Mouse (Mus musculus): ENCODE measurements at regions not wholly inside any gene's neighbourhood (a gene's known extent, or its start where the extent isn't known, plus 50 kb on each side); places are given as distances from the start of the nearest gene placed in this dataset.

DNA sequence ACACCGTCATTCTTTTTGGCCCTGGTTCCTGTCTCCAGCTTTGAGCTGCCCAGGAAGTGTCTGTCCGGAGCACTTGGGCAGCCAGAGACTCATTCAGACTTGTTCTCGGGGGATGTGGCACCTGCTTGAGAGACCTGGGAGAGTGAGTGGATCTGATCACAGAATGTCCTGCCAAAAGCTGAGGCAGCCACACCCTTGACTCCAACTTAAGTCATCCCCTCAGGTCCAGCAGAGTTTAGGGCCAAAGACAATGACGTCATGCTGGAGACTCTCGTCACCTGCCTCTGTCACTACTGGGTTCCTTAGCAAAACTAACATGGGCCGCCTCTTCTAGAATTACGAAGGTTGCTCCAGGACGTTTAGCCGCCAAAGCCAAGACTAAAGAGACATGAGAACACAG lies 231.5 kb downstream of the Maf start:
- 88% methylated on average over 9 of the region's 9 CpGs for WGBS
- H3K36me3 ChIP-seq = no peaks in the 10 kb centered on the region
- H3K9ac ChIP-seq (replicated peaks) = no peak overlapping the region
- no peaks in the 10 kb centered on the region for H3K9me3 ChIP-seq
- no peak overlapping the region for H3K4me3 ChIP-seq (replicated peaks)
- H3K27me3 ChIP-seq = peaks cover 5% of the 10 kb centered on the region; the same call in 1 of the 2 replicates
- ATAC-seq (ENCODE audit: insufficient number of reproducible peaks, insufficient read depth, low FRiP score, low TSS enrichment, low read depth) = no peak
- H3K4me2 ChIP-seq = no peak overlapping the region
- H3K27ac ChIP-seq = no peak overlapping the region
- H3K4me1 ChIP-seq (replicated peaks) = peaks cover 10% of the 10 kb centered on the region

DNA sequence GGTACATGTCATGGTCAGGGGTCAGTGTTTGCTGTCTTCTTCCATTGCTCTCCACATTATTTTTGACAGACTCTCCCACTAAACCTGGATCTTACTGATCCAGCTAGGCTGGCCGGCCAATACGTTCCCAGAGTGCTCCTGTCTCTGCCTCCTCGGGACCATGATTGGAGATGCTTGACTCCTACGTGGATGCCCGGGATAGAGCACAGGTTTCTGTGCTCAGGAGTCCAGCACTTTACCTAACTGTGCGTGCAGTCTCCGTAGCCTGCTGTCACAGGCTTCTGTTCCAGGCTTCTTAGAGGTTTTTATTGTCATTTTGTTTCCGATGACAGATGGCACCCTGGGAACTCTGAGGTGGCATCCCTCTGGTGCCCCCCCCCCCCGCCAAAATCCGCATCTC lies 232.4 kb downstream of the Maf start:
- 87% methylated on average over 10 of the region's 10 CpGs for WGBS
- Histone ChIP-seq H3K9ac (replicated peaks) (no peak overlapping the region), H3K9me3 (no peaks in the 10 kb centered on the region), H3K27me3 (peaks cover 5% of the 10 kb centered on the region; the same call in 1 of the 2 replicates), H3K36me3 (no peaks in the 10 kb centered on the region), H3K4me2 (no peak overlapping the region), H3K27ac (no peak overlapping the region), H3K4me1 (replicated peaks) (peaks cover under 1% of the 10 kb centered on the region; the same call in 1 of the 2 replicates), H3K4me3 (replicated peaks) (no peak overlapping the region)
- ATAC-seq (ENCODE audit: insufficient number of reproducible peaks, insufficient read depth, low FRiP score, low TSS enrichment, low read depth) = no peak

DNA sequence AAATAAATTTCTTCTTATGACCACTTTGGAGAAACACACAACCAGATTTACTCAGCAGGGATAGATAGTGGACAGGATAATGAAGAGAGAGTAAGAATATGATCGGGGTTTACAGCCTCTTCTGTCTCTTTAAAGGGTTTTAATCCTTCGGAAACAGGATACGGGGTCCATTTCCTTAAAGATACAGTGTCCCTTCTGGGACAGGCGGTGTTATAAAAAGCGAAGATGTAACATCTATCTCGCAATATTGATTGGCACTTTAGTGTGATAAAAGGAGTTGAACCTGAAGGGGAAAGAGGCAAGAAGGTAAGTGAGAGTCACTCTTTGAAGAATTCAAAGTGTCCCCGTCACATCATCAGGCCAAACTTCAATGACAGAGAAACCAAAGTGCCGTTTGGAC lies 233.6 kb downstream of the Maf start:
- Histone ChIP-seq H3K4me3 (replicated peaks) (no peak overlapping the region), H3K27ac (no peak overlapping the region), H3K9ac (replicated peaks) (no peak overlapping the region), H3K9me3 (no peaks in the 10 kb centered on the region), H3K4me2 (no peak overlapping the region), H3K36me3 (no peaks in the 10 kb centered on the region), H3K27me3 (0 out of 2 replicates have a peak, but pooled peaks cover 5% of the 10 kb centered on the region), H3K4me1 (replicated peaks) (no peaks in the 10 kb centered on the region)
- WGBS = 57% methylated on average over 8 of the region's 8 CpGs
- no peak for ATAC-seq (ENCODE audit: insufficient number of reproducible peaks, insufficient read depth, low FRiP score, low TSS enrichment, low read depth)

DNA sequence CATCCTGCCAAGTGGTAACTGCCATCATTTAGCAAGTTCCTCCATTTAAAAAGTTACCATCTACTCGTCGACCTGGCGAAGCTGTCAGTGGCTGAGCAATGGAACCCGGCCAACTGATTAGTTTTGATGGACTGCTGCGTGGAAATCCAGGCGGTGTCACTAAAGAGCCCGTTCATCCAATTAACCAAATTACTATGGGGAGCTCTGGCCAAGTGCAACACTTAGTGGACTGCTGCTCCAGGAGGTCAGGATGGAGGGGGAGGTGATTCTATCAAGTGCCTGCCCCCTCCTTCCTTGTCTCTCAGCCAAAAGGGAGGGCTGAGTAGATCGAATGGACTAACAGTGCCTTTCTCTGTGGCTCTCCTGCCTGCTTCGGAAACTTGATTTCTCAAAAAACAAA lies 241.0 kb downstream of the Maf start:
- Histone ChIP-seq H3K4me2 (peak overlapping the region; percentile 36), H3K4me3 (replicated peaks) (no peak overlapping the region), H3K27ac (no peak overlapping the region)

DNA sequence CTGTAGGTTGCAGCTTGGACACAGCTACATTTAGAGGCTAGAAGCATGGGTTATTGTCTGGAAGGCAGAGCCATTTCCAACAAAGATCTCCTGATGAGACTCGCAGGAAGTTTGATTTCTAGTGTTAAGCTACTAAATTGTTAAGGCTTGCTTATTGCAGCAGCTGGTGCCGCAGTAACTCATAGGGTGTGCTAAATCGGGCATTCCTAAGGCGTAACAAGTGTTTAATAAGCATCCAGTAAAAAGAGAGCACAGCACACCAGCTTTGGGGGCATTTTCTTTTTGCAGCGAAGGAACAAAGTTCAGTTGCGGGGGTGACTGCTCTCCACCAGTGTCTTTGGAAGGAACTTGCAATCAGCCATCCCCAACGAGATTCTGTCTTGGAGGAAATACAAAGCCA lies 241.5 kb downstream of the Maf start:
- Histone ChIP-seq H3K4me1 (replicated peaks) (peaks cover 31% of the 10 kb centered on the region), H3K4me3 (replicated peaks) (no peak overlapping the region), H3K27ac (0 out of 2 replicates have a peak overlapping the region, but pooled peaks have one; percentile 5), H3K27me3 (peaks cover 11% of the 10 kb centered on the region; the same call in 1 of the 2 replicates), H3K9me3 (no peaks in the 10 kb centered on the region), H3K36me3 (no peaks in the 10 kb centered on the region), H3K4me2 (peak overlapping the region; percentile 36), H3K9ac (replicated peaks) (no peak overlapping the region)
- WGBS = 40% methylated on average over 7 of the region's 7 CpGs
- ATAC-seq (ENCODE audit: insufficient number of reproducible peaks, insufficient read depth, low FRiP score, low TSS enrichment, low read depth) = no peak

More for the DNA sequence above, 241.0 kb downstream of the Maf start:
- no peak for ATAC-seq (ENCODE audit: insufficient number of reproducible peaks, insufficient read depth, low FRiP score, low TSS enrichment, low read depth)
- peaks cover 31% of the 10 kb centered on the region for H3K4me1 ChIP-seq (replicated peaks)
- H3K9ac ChIP-seq (replicated peaks) = no peak overlapping the region
- H3K27me3 ChIP-seq = peaks cover 11% of the 10 kb centered on the region; the same call in 1 of the 2 replicates
- 24% methylated on average over 9 of the region's 9 CpGs for WGBS
- no peaks in the 10 kb centered on the region for H3K36me3 ChIP-seq
- H3K9me3 ChIP-seq = no peaks in the 10 kb centered on the region

DNA sequence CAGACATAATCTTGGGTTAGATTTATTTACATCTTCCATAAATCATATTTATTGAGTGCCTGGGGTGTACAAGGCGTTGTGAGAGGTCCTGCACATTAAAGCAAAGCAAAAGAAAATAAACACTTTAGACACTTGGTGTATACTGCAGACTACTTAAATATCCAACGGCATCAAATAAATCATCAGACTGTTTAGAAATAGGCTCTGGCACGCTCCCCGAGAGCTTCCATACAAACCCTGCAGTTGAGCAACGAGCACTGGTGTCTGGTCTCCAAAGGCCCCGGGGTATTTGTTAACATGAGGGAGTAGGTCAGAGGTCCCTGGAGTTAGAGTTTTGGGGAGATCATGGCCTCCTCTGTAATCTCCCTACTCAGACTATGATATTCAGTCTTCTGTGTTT lies 244.9 kb downstream of the Maf start:
- H3K9ac ChIP-seq (replicated peaks) = no peak overlapping the region

DNA sequence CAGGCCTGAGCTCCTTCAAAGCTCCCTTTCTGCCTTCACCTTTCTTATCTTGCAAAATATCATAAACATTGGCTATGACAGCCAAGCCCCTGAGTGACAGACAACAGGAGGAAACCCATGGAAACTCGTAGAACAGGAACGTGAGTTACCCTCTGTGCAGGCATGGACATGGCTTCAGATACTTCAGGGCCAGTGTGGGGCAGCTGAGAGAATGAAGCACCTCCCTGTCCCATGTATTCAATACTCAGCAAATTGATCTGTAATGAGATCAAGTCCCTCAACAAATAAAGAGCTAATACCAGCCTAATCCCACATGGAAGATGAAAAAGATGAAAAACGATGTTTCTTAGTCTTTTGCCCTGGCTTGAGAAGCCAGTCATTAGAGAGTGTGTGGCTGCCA lies 249.5 kb downstream of the Maf start:
- no peak for ATAC-seq (ENCODE audit: insufficient number of reproducible peaks, insufficient read depth, low FRiP score, low TSS enrichment, low read depth)
- Histone ChIP-seq H3K4me3 (replicated peaks) (no peak overlapping the region), H3K27ac (no peak overlapping the region), H3K4me1 (replicated peaks) (peaks cover 36% of the 10 kb centered on the region), H3K36me3 (no peaks in the 10 kb centered on the region), H3K9ac (replicated peaks) (no peak overlapping the region), H3K9me3 (no peaks in the 10 kb centered on the region), H3K4me2 (no peak overlapping the region), H3K27me3 (no peaks in the 10 kb centered on the region; the same call in 1 of the 2 replicates)
- WGBS = 47% methylated on average over 3 of the region's 3 CpGs

More for the DNA sequence above, 244.9 kb downstream of the Maf start:
- Histone ChIP-seq H3K36me3 (no peaks in the 10 kb centered on the region), H3K4me2 (no peak overlapping the region), H3K4me3 (replicated peaks) (no peak overlapping the region), H3K4me1 (replicated peaks) (peaks cover 31% of the 10 kb centered on the region), H3K27me3 (peaks cover 11% of the 10 kb centered on the region; the same call in 1 of the 2 replicates), H3K27ac (no peak overlapping the region), H3K9me3 (no peaks in the 10 kb centered on the region)
- ATAC-seq (ENCODE audit: insufficient number of reproducible peaks, insufficient read depth, low FRiP score, low TSS enrichment, low read depth) = no peak
- 19% methylated on average over 6 of the region's 6 CpGs for WGBS

DNA sequence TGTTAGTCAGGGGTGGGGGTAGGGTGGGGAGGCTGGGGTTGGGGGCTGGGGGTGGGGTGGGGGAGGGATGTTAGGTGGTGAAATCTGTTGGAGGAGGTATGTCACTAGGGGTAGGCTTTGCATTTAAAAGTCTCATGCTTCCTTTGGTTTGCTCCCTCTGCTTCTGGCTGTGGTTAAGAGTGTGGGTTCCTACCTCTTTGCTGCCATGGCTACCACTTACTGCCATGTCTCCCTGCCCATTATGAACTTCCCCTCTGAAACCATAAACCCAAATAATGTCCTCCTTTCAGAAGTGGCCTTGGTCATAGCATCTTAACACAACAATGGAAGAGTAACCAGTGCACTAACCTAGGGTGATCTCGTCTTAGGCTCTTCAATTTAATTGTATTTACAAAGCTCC lies 256.8 kb downstream of the Maf start:
- 83% methylated on average over 1 of the region's 1 CpGs for WGBS
- no peaks in the 10 kb centered on the region for H3K9me3 ChIP-seq
- H3K36me3 ChIP-seq = no peaks in the 10 kb centered on the region

DNA sequence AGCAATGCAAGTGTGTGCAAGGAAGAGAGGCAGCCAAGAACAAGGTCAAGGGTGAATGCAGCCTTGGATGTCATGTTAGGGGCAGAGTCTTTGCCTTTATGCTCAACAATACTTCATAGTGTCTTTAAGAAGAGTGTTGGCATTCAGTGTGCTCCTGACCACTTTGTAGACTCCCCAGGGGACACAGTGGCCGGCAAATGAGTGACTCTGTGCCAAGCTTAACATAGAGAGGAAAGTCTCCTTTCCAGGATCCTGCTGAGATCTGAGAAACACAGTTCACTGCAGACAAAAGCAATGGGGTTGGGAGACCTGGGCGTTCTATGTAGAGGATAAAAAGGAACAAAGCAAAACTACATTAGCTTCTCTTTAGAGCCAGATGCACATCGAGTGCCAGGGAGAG lies 259.2 kb downstream of the Maf start:
- Histone ChIP-seq H3K27ac (no peak overlapping the region), H3K4me1 (replicated peaks) (peaks cover 4% of the 10 kb centered on the region), H3K4me2 (no peak overlapping the region), H3K27me3 (no peaks in the 10 kb centered on the region), H3K9me3 (no peaks in the 10 kb centered on the region), H3K9ac (replicated peaks) (no peak overlapping the region), H3K36me3 (no peaks in the 10 kb centered on the region), H3K4me3 (replicated peaks) (no peak overlapping the region)
- no peak for ATAC-seq (ENCODE audit: insufficient number of reproducible peaks, insufficient read depth, low FRiP score, low TSS enrichment, low read depth)
- 80% methylated on average over 3 of the region's 3 CpGs for WGBS

More for the DNA sequence above, 256.8 kb downstream of the Maf start:
- Histone ChIP-seq H3K9ac (replicated peaks) (no peak overlapping the region), H3K4me1 (replicated peaks) (peaks cover 22% of the 10 kb centered on the region), H3K4me3 (replicated peaks) (no peak overlapping the region), H3K4me2 (no peak overlapping the region), H3K27me3 (no peaks in the 10 kb centered on the region), H3K27ac (no peak overlapping the region)
- ATAC-seq (ENCODE audit: insufficient number of reproducible peaks, insufficient read depth, low FRiP score, low TSS enrichment, low read depth) = no peak

DNA sequence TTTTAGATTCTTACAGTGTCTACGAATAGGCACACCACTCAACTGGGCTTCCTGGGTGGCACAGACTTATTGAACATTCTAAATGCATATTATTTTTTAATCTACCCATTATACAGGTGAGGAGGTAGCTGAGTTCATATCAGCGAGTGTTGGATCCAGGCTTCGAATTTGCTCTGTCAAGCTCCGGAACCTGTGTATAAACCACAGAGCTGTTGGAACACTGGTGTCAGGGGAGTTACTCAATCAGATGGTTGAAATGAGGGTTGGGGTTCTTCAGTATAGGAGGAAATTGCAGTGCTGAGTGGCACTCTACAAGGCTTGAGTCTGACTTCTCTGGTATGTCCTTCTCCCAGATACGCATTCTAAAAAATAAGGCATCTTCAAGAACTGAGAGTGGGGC lies 263.1 kb downstream of the Maf start:
- Histone ChIP-seq H3K36me3 (no peaks in the 10 kb centered on the region), H3K4me2 (no peak overlapping the region), H3K4me3 (replicated peaks) (no peak overlapping the region), H3K27me3 (0 out of 2 replicates have a peak, but pooled peaks cover 3% of the 10 kb centered on the region), H3K4me1 (replicated peaks) (peaks cover 5% of the 10 kb centered on the region; the same call in 1 of the 2 replicates), H3K9me3 (no peaks in the 10 kb centered on the region), H3K9ac (replicated peaks) (no peak overlapping the region), H3K27ac (no peak overlapping the region)
- WGBS = 93% methylated on average over 5 of the region's 5 CpGs
- no peak for ATAC-seq (ENCODE audit: insufficient number of reproducible peaks, insufficient read depth, low FRiP score, low TSS enrichment, low read depth)

DNA sequence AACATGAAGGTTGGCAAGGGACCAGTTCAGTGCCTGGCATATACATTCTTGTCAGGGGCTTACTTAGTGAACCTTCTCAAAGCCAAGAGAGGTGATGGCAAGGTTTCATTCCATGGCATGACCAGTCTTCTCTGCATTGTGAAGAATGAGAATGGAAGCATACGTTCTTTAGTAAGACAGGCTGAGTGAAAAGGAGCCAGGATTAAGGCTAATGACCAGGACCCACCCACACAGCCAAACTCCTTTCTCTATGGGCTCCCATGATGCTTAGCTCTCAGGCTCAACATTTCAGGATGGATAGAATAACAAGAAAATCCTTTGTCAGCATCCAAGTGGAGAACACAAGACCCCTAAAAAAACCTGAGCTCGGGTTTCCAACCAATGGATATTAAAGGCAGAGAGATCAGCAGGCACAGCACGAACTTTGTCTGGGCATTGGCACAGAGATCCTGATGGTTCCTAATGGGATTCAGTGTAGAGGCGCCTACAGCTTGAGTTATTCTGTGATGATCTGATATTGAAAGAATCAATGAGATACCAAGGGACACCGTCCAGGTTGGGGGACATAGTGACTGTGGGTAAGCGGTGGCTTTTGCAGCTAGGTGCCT lies 265.5 kb downstream of the Maf start:
- Histone ChIP-seq H3K9me3 (no peaks in the 10 kb centered on the region), H3K27ac (no peak overlapping the region), H3K27me3 (0 out of 2 replicates have a peak, but pooled peaks cover 4% of the 10 kb centered on the region), H3K36me3 (no peaks in the 10 kb centered on the region), H3K4me3 (replicated peaks) (no peak overlapping the region), H3K4me1 (replicated peaks) (peaks cover 8% of the 10 kb centered on the region; the same call in 1 of the 2 replicates), H3K9ac (replicated peaks) (no peak overlapping the region), H3K4me2 (no peak overlapping the region)
- no peak for ATAC-seq (ENCODE audit: insufficient number of reproducible peaks, insufficient read depth, low FRiP score, low TSS enrichment, low read depth)
- WGBS = 80% methylated on average over 6 of the region's 6 CpGs

DNA sequence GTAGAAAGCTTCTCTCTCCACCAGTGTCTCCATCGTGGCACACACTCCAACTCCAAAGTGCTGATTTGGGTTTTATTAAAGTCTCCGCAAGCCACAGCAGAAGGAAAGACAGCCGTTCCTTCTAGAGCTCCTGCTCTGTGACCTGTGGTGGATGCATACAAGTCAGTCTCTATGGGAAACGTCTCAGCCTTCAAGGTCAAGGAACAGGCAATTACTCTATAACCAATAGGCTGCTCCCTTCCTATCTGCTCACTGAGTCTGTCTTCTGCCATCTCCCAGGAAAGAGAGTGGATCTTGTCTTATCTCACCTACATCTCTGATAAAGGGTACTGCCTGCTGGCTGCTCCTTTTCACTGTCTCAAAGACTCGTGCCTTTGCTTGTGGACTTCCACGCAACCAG lies 266.3 kb downstream of the Maf start:
- Histone ChIP-seq H3K27ac (no peak overlapping the region), H3K9me3 (no peaks in the 10 kb centered on the region), H3K27me3 (0 out of 2 replicates have a peak, but pooled peaks cover 4% of the 10 kb centered on the region), H3K9ac (replicated peaks) (no peak overlapping the region), H3K4me2 (no peak overlapping the region), H3K4me1 (replicated peaks) (peaks cover 8% of the 10 kb centered on the region; the same call in 1 of the 2 replicates), H3K36me3 (no peaks in the 10 kb centered on the region), H3K4me3 (replicated peaks) (no peak overlapping the region)
- WGBS = 75% methylated on average over 6 of the region's 6 CpGs
- ATAC-seq (ENCODE audit: insufficient number of reproducible peaks, insufficient read depth, low FRiP score, low TSS enrichment, low read depth) = no peak

Data from limb, embryonic 12.5 days (tissue).